Mouse (Mus musculus): ENCODE data around the gene Gm21904. TPM values are rescaled to one million over a fixed set of nuclear protein-coding genes. Genes with fewer than 3 reads are reported as not detected.
"Not testable (repeated sequence)": the region's sequence is repeated elsewhere in the genome, so short reads cannot be mapped to it uniquely, and the experiment has no call there.

The Gm21904 gene
- not detected in 2 replicates for polyA plus RNA-seq (2012; ENCODE audit: insufficient read depth, insufficient read length, low replicate concordance, missing spikeins)

DNA sequence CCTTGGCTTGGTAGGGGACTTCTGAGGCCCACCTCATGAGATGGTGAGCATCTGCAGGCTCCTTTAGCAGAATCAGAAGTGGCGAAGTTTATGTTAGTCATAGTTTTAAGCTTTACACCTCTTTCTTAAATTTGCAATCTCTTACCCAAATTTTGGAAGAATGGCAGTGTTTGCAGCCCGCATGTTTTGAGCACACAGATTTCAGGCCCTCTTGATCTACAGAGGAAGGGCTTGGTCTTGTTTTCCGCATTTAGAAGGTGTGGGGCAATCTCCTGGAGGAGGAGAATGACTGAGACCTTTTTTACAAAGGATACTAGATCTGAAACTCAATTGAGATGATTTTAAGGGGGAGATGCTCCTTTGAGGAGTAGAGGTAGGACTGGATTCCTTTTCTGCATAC lies at the start of gene Gm21904:
TSS of gene Gm21904 (minus strand) at position 101 of the 400 bp plus-strand sequence.
- H3K4me1 ChIP-seq (ENCODE audit: control insufficient read depth, insufficient read depth, low read length); H3K27ac ChIP-seq (ENCODE audit: insufficient read depth, low read depth, low read length); H3K4me3 ChIP-seq (ENCODE audit: insufficient read depth, low read depth, low read length): not testable (repeated sequence)
- no CpG with 5 or more reads among the region's 3 CpGs for WGBS

DNA sequence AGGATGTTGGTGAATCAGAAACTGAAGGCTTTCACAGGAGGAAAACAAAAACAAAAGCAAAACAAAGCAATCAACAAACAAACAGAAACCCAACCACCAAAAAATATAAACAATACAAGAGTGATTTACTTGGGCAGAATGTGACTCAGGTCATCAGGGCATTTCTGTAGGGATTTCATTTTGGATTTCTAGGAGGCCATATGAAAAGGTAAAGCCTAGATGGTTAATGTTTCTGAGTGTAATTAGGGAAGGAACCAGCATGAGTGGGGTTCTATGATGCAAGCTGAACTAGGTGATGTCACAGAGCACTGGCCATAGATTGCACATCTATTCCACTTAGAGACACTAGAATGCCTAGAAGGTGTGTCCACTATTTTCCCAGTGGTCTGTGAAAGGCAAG lies 28.4 kb upstream of the Gm21904 start, which contains the start of the genes Gm20772 and Gm20831:
TSS of gene Gm20772 (plus strand) at position 301 of the 400 bp plus-strand sequence.
TSS of gene Gm20831 (plus strand) at position 301 of the 400 bp plus-strand sequence.
- not testable (repeated sequence) for H3K27ac ChIP-seq (ENCODE audit: insufficient read depth, low read depth, low read length); H3K4me1 ChIP-seq (ENCODE audit: control insufficient read depth, insufficient read depth, low read length); H3K4me3 ChIP-seq (ENCODE audit: insufficient read depth, low read depth, low read length)

Other genes starting within 250 kb of the Gm21904 start
- gene Gm20772, start 28.5 kb upstream of the Gm21904 start, polyA plus RNA-seq (2012; ENCODE audit: insufficient read depth, insufficient read length, low replicate concordance, missing spikeins): not detected in 2 replicates
- not detected in 2 replicates for gene Gm20831, start 28.5 kb upstream of the Gm21904 start, polyA plus RNA-seq (2012; ENCODE audit: insufficient read depth, insufficient read length, low replicate concordance, missing spikeins)
- not detected in 2 replicates for gene Srsy, start 91.1 kb upstream of the Gm21904 start, polyA plus RNA-seq (2012; ENCODE audit: insufficient read depth, insufficient read length, low replicate concordance, missing spikeins)
- not detected in 2 replicates for gene Gm21764, start 215.5 kb upstream of the Gm21904 start, polyA plus RNA-seq (2012; ENCODE audit: insufficient read depth, insufficient read length, low replicate concordance, missing spikeins)
- not detected in 2 replicates for gene Ssty1, start 242.8 kb upstream of the Gm21904 start, polyA plus RNA-seq (2012; ENCODE audit: insufficient read depth, insufficient read length, low replicate concordance, missing spikeins)

Measured in olfactory bulb, adult 2 months (tissue).